Mouse (Mus musculus): ENCODE data around the gene Gal. TPM values are rescaled to one million over a fixed set of nuclear protein-coding genes. Genes with fewer than 3 reads are reported as not detected.

The Gal gene
- polyA plus RNA-seq, 1 experiment from 2014 or later = 38.7 TPM

DNA sequence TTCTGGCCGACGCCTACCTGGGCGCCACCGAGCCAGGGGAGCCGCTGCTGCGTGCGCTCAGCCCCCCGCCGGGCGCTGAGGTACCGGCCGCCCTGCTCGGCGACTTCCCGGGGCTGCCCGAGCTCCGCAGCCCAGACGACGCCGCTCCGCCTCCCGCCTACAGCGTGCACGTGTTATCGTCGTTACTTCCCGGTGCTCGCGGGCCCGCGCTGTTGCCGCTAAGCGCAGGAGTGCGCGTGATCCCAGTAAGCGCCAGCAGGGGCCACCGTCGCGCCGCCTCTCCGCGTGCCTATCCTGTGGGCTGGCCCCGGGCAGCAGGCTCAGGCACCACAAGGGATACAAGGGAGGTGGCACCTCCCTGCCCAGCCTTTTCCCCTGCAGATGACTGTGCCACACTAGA lies 25.3 kb downstream of the Gal start:
- Histone ChIP-seq H3K4me2 (replicated peaks; ENCODE audit: low read depth) (peak overlapping the region; percentile 87), H3K36me3 (ENCODE audit: control insufficient read depth, insufficient read depth) (peaks cover 19% of the 10 kb centered on the region), H3K9ac (ENCODE audit: low read depth, low read length) (peak overlapping the region; percentile 66), H3K27me3 (replicated peaks; ENCODE audit: control insufficient read depth, insufficient read depth, low read length) (no peaks in the 10 kb centered on the region), H3K4me3 (ENCODE audit: low read depth, low read length) (peak overlapping the region; percentile 50), H3K9me3 (ENCODE audit: control insufficient read depth) (no peaks in the 10 kb centered on the region), H3K4me1 (replicated peaks; ENCODE audit: control insufficient read depth, insufficient read depth, low read length) (no peaks in the 10 kb centered on the region), H3K27ac (ENCODE audit: low read depth, low read length) (peak overlapping the region; percentile 76; the same call in 1 of the 2 replicates)
- TF ChIP-seq CTCF (IDR thresholded peaks at IDR 0.05; ENCODE audit: low read depth) = peak; percentile 93
- WGBS = 1% methylated on average over 43 of the region's 43 CpGs
- peak; percentile 94 for ATAC-seq

DNA sequence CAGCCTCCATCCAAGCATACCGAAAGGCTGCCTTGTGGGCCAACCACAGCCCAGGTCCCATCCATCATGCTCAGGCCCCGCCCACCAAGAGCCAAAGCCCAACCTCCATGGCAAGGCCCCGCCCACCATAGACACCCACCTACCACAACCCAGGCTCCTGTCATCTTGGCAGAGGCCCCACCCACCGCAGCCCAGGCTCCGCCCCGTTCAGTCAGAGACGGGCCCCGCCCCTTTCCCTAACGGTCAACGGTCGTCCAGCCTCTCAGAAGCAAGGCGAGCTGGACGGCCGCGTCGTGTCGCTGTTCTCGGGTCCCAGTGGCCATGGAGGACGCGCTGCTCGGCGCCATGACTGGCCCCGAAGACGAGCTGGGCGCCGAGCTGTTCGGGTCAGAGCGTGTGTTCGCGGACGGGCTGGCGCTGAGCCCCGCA lies 25.7 kb downstream of the Gal start, which contains the start of gene Tesmin:
Gene Tesmin, plus strand, starts transcription at position 229 of the 429 bp plus-strand sequence.
- Histone ChIP-seq H3K9ac (ENCODE audit: low read depth, low read length) (peak within 1 kb of the TSS; percentile 66), H3K4me2 (replicated peaks; ENCODE audit: low read depth) (peak within 1 kb of the TSS; percentile 87), H3K27ac (ENCODE audit: low read depth, low read length) (peak within 1 kb of the TSS; percentile 76; the same call in 1 of the 2 replicates), H3K4me3 (ENCODE audit: low read depth, low read length) (peak within 1 kb of the TSS; percentile 50), H3K4me1 (replicated peaks; ENCODE audit: control insufficient read depth, insufficient read depth, low read length) (no peaks in the 10 kb centered on the region), H3K36me3 (ENCODE audit: control insufficient read depth, insufficient read depth) (peaks cover 23% of the 10 kb centered on the region), H3K9me3 (ENCODE audit: control insufficient read depth) (no peaks in the 10 kb centered on the region), H3K27me3 (replicated peaks; ENCODE audit: control insufficient read depth, insufficient read depth, low read length) (no peaks in the 10 kb centered on the region)
- 2% methylated on average over 33 of the region's 33 CpGs for WGBS
- peak; percentile 80 for ATAC-seq
- peak; percentile 69 for TF ChIP-seq CTCF (IDR thresholded peaks at IDR 0.05; ENCODE audit: low read depth)

DNA sequence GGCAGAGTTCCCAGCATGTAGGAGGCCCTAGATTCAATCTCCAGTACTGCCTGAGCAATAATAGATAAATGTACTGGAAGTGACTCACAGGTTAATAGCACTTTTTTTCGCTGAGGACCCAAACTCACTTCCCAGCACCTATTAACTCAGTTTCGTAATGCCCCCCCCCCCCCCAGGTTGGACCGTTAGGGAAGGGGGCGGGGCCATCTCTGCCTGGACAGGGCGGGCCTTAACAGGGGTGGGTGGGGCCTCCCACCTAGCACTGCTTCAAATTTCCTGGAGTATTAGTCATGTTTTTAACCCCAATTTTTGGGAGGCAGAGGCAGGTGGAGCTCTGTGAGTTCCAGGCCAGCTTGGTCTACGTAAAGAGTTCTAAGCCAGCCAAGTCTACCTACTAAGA lies 26.3 kb downstream of the Gal start:
- Histone ChIP-seq H3K4me2 (replicated peaks; ENCODE audit: low read depth) (0 out of 2 replicates have a peak overlapping the region, but pooled peaks have one; percentile 87), H3K9me3 (ENCODE audit: control insufficient read depth) (no peaks in the 10 kb centered on the region), H3K9ac (ENCODE audit: low read depth, low read length) (no peak overlapping the region), H3K4me3 (ENCODE audit: low read depth, low read length) (no peak overlapping the region), H3K4me1 (replicated peaks; ENCODE audit: control insufficient read depth, insufficient read depth, low read length) (no peaks in the 10 kb centered on the region), H3K36me3 (ENCODE audit: control insufficient read depth, insufficient read depth) (peaks cover 25% of the 10 kb centered on the region), H3K27ac (ENCODE audit: low read depth, low read length) (no peak overlapping the region), H3K27me3 (replicated peaks; ENCODE audit: control insufficient read depth, insufficient read depth, low read length) (no peaks in the 10 kb centered on the region)
- WGBS = 54% methylated on average over 6 of the region's 6 CpGs
- ATAC-seq = no peak
- no peak for TF ChIP-seq CTCF (IDR thresholded peaks at IDR 0.05; ENCODE audit: low read depth)

DNA sequence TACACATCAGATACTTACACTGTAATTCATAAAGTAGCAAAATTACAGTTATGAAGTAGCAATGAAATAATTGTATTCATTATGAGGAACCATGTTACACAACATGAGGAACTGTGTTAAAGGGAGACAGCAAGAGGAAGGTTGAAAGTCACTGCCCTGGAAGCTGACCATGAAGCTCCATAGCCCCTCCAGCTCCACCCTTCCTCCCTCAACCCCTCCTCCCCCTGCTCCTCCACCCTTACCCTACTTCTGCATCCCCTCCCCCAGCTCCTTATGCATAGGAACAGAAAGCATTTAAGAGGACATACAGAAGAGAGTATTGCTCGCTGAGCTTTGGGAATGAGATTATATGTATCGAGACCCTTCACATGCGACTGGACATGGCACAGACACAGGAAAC lies 35.7 kb downstream of the Gal start:
- no peak for TF ChIP-seq CTCF (IDR thresholded peaks at IDR 0.05; ENCODE audit: low read depth)
- Histone ChIP-seq H3K4me1 (replicated peaks; ENCODE audit: control insufficient read depth, insufficient read depth, low read length) (no peaks in the 10 kb centered on the region), H3K36me3 (ENCODE audit: control insufficient read depth, insufficient read depth) (peaks cover 91% of the 10 kb centered on the region), H3K27me3 (replicated peaks; ENCODE audit: control insufficient read depth, insufficient read depth, low read length) (no peaks in the 10 kb centered on the region), H3K4me2 (replicated peaks; ENCODE audit: low read depth) (no peak overlapping the region), H3K27ac (ENCODE audit: low read depth, low read length) (no peak overlapping the region), H3K9me3 (ENCODE audit: control insufficient read depth) (no peaks in the 10 kb centered on the region), H3K9ac (ENCODE audit: low read depth, low read length) (no peak overlapping the region), H3K4me3 (ENCODE audit: low read depth, low read length) (no peak overlapping the region)
- WGBS = 88% methylated on average over 3 of the region's 3 CpGs
- no peak for ATAC-seq

DNA sequence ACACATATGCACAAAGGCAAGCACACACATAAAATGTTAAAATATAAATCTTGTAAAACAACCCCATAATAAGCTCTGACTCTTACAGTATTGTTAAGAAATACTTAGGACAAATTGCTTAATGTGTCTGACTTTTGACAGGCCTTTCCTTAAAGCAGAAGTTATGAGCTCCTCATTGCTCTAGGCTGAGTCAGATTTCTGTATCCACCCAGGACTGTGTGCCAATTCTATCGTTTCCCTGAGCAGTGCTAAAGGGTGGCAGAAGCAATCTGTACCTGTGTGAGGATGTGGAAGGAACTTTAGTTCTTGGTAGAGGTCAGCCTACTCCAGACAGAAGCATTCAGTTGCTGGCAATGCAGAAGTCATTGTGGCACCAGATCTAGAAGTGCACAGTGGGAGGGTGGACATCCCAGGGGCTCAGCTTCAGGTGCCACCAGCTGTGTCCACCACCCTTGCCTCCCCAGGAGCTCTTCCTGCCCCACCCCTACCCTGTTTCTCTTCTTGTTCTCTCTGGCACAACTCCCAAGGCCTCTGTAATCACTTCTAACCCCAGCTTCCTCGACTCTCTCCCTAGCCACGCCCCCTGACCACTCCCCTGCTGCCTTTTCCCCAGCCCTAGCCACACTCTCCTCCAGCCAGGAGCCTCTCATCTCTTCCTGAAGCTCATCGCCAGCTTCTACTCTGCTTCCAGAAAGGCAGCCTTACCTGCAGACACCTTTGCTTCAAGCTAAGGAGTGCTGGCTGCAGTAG lies 37.2 kb downstream of the Gal start:
- Histone ChIP-seq H3K27ac (ENCODE audit: low read depth, low read length) (no peak overlapping the region), H3K9me3 (ENCODE audit: control insufficient read depth) (no peaks in the 10 kb centered on the region), H3K4me1 (replicated peaks; ENCODE audit: control insufficient read depth, insufficient read depth, low read length) (no peaks in the 10 kb centered on the region), H3K36me3 (ENCODE audit: control insufficient read depth, insufficient read depth) (peaks cover 98% of the 10 kb centered on the region), H3K4me3 (ENCODE audit: low read depth, low read length) (no peak overlapping the region), H3K4me2 (replicated peaks; ENCODE audit: low read depth) (no peak overlapping the region), H3K9ac (ENCODE audit: low read depth, low read length) (no peak overlapping the region), H3K27me3 (replicated peaks; ENCODE audit: control insufficient read depth, insufficient read depth, low read length) (no peaks in the 10 kb centered on the region)
- no peak for TF ChIP-seq CTCF (IDR thresholded peaks at IDR 0.05; ENCODE audit: low read depth)
- WGBS = 25% methylated on average over 4 of the region's 4 CpGs
- ATAC-seq = peak; percentile 39; the same call in 1 of the 2 replicates

DNA sequence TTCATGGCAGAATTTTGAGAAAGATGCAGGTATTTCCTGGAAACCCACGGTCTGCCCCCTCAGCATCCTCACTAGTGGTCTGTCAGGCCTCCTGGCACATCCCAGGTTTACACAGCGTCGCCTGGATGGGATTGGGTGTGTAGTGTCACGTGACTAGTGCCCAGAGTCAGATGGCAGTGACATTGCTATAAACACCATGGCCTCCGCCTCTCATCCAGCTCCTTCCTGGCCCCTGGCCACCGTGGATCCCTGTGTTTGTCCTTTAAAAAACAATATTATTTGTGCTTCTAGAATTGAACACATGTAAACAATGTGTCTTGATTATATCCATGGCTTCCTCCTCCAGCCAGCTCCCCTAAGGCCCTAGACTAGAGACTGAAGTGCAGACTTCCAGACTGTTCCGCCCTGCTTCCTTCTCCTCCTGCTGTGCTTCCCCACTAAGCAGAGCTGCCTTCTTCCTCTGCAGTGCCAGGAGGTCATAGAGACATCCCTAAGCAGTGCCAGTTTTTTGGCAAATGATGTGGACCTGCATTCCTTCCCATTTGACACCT lies 38.3 kb downstream of the Gal start:
- peaks cover 98% of the 10 kb centered on the region for H3K36me3 ChIP-seq (ENCODE audit: control insufficient read depth, insufficient read depth)

More for the DNA sequence above, 38.3 kb downstream of the Gal start:
- no peaks in the 10 kb centered on the region for H3K27me3 ChIP-seq (replicated peaks; ENCODE audit: control insufficient read depth, insufficient read depth, low read length)
- WGBS = 55% methylated on average over 7 of the region's 7 CpGs
- H3K4me2 ChIP-seq (replicated peaks; ENCODE audit: low read depth) = no peak overlapping the region
- H3K4me3 ChIP-seq (ENCODE audit: low read depth, low read length) = no peak overlapping the region
- H3K4me1 ChIP-seq (replicated peaks; ENCODE audit: control insufficient read depth, insufficient read depth, low read length) = no peaks in the 10 kb centered on the region
- no peaks in the 10 kb centered on the region for H3K9me3 ChIP-seq (ENCODE audit: control insufficient read depth)
- H3K9ac ChIP-seq (ENCODE audit: low read depth, low read length) = no peak overlapping the region
- TF ChIP-seq CTCF (IDR thresholded peaks at IDR 0.05; ENCODE audit: low read depth) = no peak
- ATAC-seq = no peak
- no peak overlapping the region for H3K27ac ChIP-seq (ENCODE audit: low read depth, low read length)
